Mouse (Mus musculus): ENCODE data around the gene Lsamp. TPM values are rescaled to one million over a fixed set of nuclear protein-coding genes. Genes with fewer than 3 reads are reported as not detected.

The Lsamp gene
- total and polyA plus RNA-seq, 2 experiments from 2014 or later = 0.61 to 0.95 TPM

GRCm38 (mm10) chr16:42022566-42022965 is 2038.4 kb downstream of the Lsamp start:
- TF ChIP-seq EP300 (IDR thresholded peaks at IDR 0.05; ENCODE audit: low read depth) (no peak), CTCF (IDR thresholded peaks at IDR 0.05; ENCODE audit: low read depth) (no peak)
- ATAC-seq (ENCODE audit: insufficient read depth, low read depth) (no peak), DNase-seq (ENCODE audit: low spot score) (no peak)
- Histone ChIP-seq H3K9ac (replicated peaks; ENCODE audit: low read depth, low read length) (no peak overlapping the region), H3K9me3 (replicated peaks; ENCODE audit: control insufficient read depth, low read length) (no peaks in the 10 kb centered on the region), H3K27me3 (ENCODE audit: control insufficient read depth, insufficient read depth, low read length) (no peaks in the 10 kb centered on the region), H3K36me3 (replicated peaks; ENCODE audit: control insufficient read depth, insufficient read depth, low read length) (no peaks in the 10 kb centered on the region), H3K4me1 (ENCODE audit: control insufficient read depth, insufficient read depth) (no peaks in the 10 kb centered on the region), H3K4me2 (ENCODE audit: low read depth, low read length) (no peak overlapping the region), H3K27ac (ENCODE audit: low read depth) (no peak overlapping the region), H3K4me3 (ENCODE audit: low read depth, low read length) (no peak overlapping the region)
- WGBS = 46% methylated on average over 1 of the region's 1 CpGs

- no peaks in the 10 kb centered on the region for H3K4me1 ChIP-seq (ENCODE audit: control insufficient read depth, insufficient read depth)
- no peak overlapping the region for H3K4me3 ChIP-seq (ENCODE audit: low read depth, low read length)
- H3K27ac ChIP-seq (ENCODE audit: low read depth) = no peak overlapping the region
- H3K27me3 ChIP-seq (ENCODE audit: control insufficient read depth, insufficient read depth, low read length) = no peaks in the 10 kb centered on the region
- DNase-seq (ENCODE audit: low spot score) (no peak), ATAC-seq (ENCODE audit: insufficient read depth, low read depth) (no peak)
- no peaks in the 10 kb centered on the region for H3K36me3 ChIP-seq (replicated peaks; ENCODE audit: control insufficient read depth, insufficient read depth, low read length)
- no peak overlapping the region for H3K4me2 ChIP-seq (ENCODE audit: low read depth, low read length)
- no peak overlapping the region for H3K9ac ChIP-seq (replicated peaks; ENCODE audit: low read depth, low read length)
- WGBS = 61% methylated on average over 2 of the region's 2 CpGs
- TF ChIP-seq CTCF (IDR thresholded peaks at IDR 0.05; ENCODE audit: low read depth) (no peak), EP300 (IDR thresholded peaks at IDR 0.05; ENCODE audit: low read depth) (no peak)
- no peaks in the 10 kb centered on the region for H3K9me3 ChIP-seq (replicated peaks; ENCODE audit: control insufficient read depth, low read length)
Observed at GRCm38 (mm10) chr16:42032030-42032429, 2047.9 kb downstream of the Lsamp start.

- 86% methylated on average over 2 of the region's 2 CpGs for WGBS
- Histone ChIP-seq H3K4me1 (ENCODE audit: control insufficient read depth, insufficient read depth) (no peaks in the 10 kb centered on the region), H3K4me2 (ENCODE audit: low read depth, low read length) (no peak overlapping the region), H3K27ac (ENCODE audit: low read depth) (no peak overlapping the region), H3K9me3 (replicated peaks; ENCODE audit: control insufficient read depth, low read length) (no peaks in the 10 kb centered on the region), H3K4me3 (ENCODE audit: low read depth, low read length) (no peak overlapping the region), H3K36me3 (replicated peaks; ENCODE audit: control insufficient read depth, insufficient read depth, low read length) (no peaks in the 10 kb centered on the region), H3K27me3 (ENCODE audit: control insufficient read depth, insufficient read depth, low read length) (no peaks in the 10 kb centered on the region), H3K9ac (replicated peaks; ENCODE audit: low read depth, low read length) (no peak overlapping the region)
- DNase-seq (ENCODE audit: low spot score) = no peak
- ATAC-seq (ENCODE audit: insufficient read depth, low read depth) = no peak
- no peak for TF ChIP-seq EP300 (IDR thresholded peaks at IDR 0.05; ENCODE audit: low read depth)
- no peak for TF ChIP-seq CTCF (IDR thresholded peaks at IDR 0.05; ENCODE audit: low read depth)
Observed at GRCm38 (mm10) chr16:42033449-42033848, 2049.3 kb downstream of the Lsamp start.

- H3K4me1 ChIP-seq (ENCODE audit: control insufficient read depth, insufficient read depth) = no peaks in the 10 kb centered on the region
- H3K9ac ChIP-seq (replicated peaks; ENCODE audit: low read depth, low read length) = no peak overlapping the region
- DNase-seq (ENCODE audit: low spot score) (no peak), ATAC-seq (ENCODE audit: insufficient read depth, low read depth) (no peak)
- no peaks in the 10 kb centered on the region for H3K27me3 ChIP-seq (ENCODE audit: control insufficient read depth, insufficient read depth, low read length)
- no peak overlapping the region for H3K4me3 ChIP-seq (ENCODE audit: low read depth, low read length)
- H3K9me3 ChIP-seq (replicated peaks; ENCODE audit: control insufficient read depth, low read length) = no peaks in the 10 kb centered on the region
- H3K36me3 ChIP-seq (replicated peaks; ENCODE audit: control insufficient read depth, insufficient read depth, low read length) = no peaks in the 10 kb centered on the region
- no peak overlapping the region for H3K27ac ChIP-seq (ENCODE audit: low read depth)
- H3K4me2 ChIP-seq (ENCODE audit: low read depth, low read length) = no peak overlapping the region
- TF ChIP-seq CTCF (IDR thresholded peaks at IDR 0.05; ENCODE audit: low read depth) = no peak
- TF ChIP-seq EP300 (IDR thresholded peaks at IDR 0.05; ENCODE audit: low read depth) = no peak
Observed at GRCm38 (mm10) chr16:42048138-42048537, 2064.0 kb downstream of the Lsamp start.

- H3K27me3 ChIP-seq (ENCODE audit: control insufficient read depth, insufficient read depth, low read length) = no peaks in the 10 kb centered on the region
- no peak overlapping the region for H3K4me3 ChIP-seq (ENCODE audit: low read depth, low read length)
- ATAC-seq (ENCODE audit: insufficient read depth, low read depth) = no peak
- no peaks in the 10 kb centered on the region for H3K36me3 ChIP-seq (replicated peaks; ENCODE audit: control insufficient read depth, insufficient read depth, low read length)
- WGBS = 33% methylated on average over 3 of the region's 3 CpGs
- TF ChIP-seq CTCF (IDR thresholded peaks at IDR 0.05; ENCODE audit: low read depth) (no peak), EP300 (IDR thresholded peaks at IDR 0.05; ENCODE audit: low read depth) (no peak)
- no peak overlapping the region for H3K4me2 ChIP-seq (ENCODE audit: low read depth, low read length)
- no peaks in the 10 kb centered on the region for H3K9me3 ChIP-seq (replicated peaks; ENCODE audit: control insufficient read depth, low read length)
- DNase-seq (ENCODE audit: low spot score) = no peak
- peaks cover 11% of the 10 kb centered on the region for H3K4me1 ChIP-seq (ENCODE audit: control insufficient read depth, insufficient read depth)
- H3K9ac ChIP-seq (replicated peaks; ENCODE audit: low read depth, low read length) = no peak overlapping the region
- no peak overlapping the region for H3K27ac ChIP-seq (ENCODE audit: low read depth)
Observed at GRCm38 (mm10) chr16:42059927-42060326, 2075.8 kb downstream of the Lsamp start.

- Histone ChIP-seq H3K27me3 (ENCODE audit: control insufficient read depth, insufficient read depth, low read length) (no peaks in the 10 kb centered on the region), H3K4me1 (ENCODE audit: control insufficient read depth, insufficient read depth) (no peaks in the 10 kb centered on the region), H3K9ac (replicated peaks; ENCODE audit: low read depth, low read length) (no peak overlapping the region), H3K36me3 (replicated peaks; ENCODE audit: control insufficient read depth, insufficient read depth, low read length) (no peaks in the 10 kb centered on the region), H3K27ac (ENCODE audit: low read depth) (no peak overlapping the region), H3K9me3 (replicated peaks; ENCODE audit: control insufficient read depth, low read length) (no peaks in the 10 kb centered on the region), H3K4me3 (ENCODE audit: low read depth, low read length) (no peak overlapping the region), H3K4me2 (ENCODE audit: low read depth, low read length) (no peak overlapping the region)
- no peak for ATAC-seq (ENCODE audit: insufficient read depth, low read depth)
- WGBS = 71% methylated on average over 3 of the region's 3 CpGs
- no peak for TF ChIP-seq EP300 (IDR thresholded peaks at IDR 0.05; ENCODE audit: low read depth)
- TF ChIP-seq CTCF (IDR thresholded peaks at IDR 0.05; ENCODE audit: low read depth) = no peak
- DNase-seq (ENCODE audit: low spot score) = no peak
Observed at GRCm38 (mm10) chr16:42074325-42074724, 2090.2 kb downstream of the Lsamp start.
